Mouse (Mus musculus): ENCODE data around the gene H2-Aa. TPM values are rescaled to one million over a fixed set of nuclear protein-coding genes. Genes with fewer than 3 reads are reported as not detected.

The H2-Aa gene
- total RNA-seq, 2 experiments from 2014 or later: 0.66 to 1.2 TPM

- Histone ChIP-seq H3K4me3 (no peak overlapping the region), H3K27ac (no peak overlapping the region)
- DNase-seq (ENCODE audit: low spot score in 2 of 2): no peak
- no peak for TF ChIP-seq CTCF (conservative IDR thresholded peaks at IDR 0.05)
Measured at GRCm38 (mm10) chr17:34268262-34268661, 19.4 kb downstream of the H2-Aa start.

- TF ChIP-seq CTCF (conservative IDR thresholded peaks at IDR 0.05): no peak
- peak overlapping the region; percentile 49 for H3K4me3 ChIP-seq
- no peak for DNase-seq (ENCODE audit: low spot score in 2 of 2)
- no peak overlapping the region for H3K27ac ChIP-seq
Measured at GRCm38 (mm10) chr17:34264452-34265351, 22.9 kb downstream of the H2-Aa start.

GRCm38 (mm10) chr17:34263811-34264371, 23.7 kb downstream of the H2-Aa start:
- Histone ChIP-seq H3K4me3 (no peak overlapping the region), H3K27ac (no peak overlapping the region)
- peak; percentile 41 for TF ChIP-seq CTCF (conservative IDR thresholded peaks at IDR 0.05)
- no peak for DNase-seq (ENCODE audit: low spot score in 2 of 2)

- no peak for TF ChIP-seq CTCF (conservative IDR thresholded peaks at IDR 0.05)
- Histone ChIP-seq H3K27ac (no peak overlapping the region), H3K4me3 (peak overlapping the region; percentile 56)
- DNase-seq (ENCODE audit: low spot score in 2 of 2): peak; percentile 68 to 77
Measured at GRCm38 (mm10) chr17:34263068-34263467, 24.6 kb downstream of the H2-Aa start.

GRCm38 (mm10) chr17:34261502-34261901, 26.1 kb downstream of the H2-Aa start:
- DNase-seq (ENCODE audit: low spot score in 2 of 2): peak; percentile 67 to 69
- TF ChIP-seq CTCF (conservative IDR thresholded peaks at IDR 0.05): no peak
- Histone ChIP-seq H3K4me3 (no peak overlapping the region), H3K27ac (no peak overlapping the region)

GRCm38 (mm10) chr17:34260551-34260950, 27.1 kb downstream of the H2-Aa start:
- no peak for DNase-seq (ENCODE audit: low spot score in 2 of 2)
- H3K4me3 ChIP-seq: no peak overlapping the region
- H3K27ac ChIP-seq: no peak overlapping the region
- TF ChIP-seq CTCF (conservative IDR thresholded peaks at IDR 0.05): no peak

GRCm38 (mm10) chr17:34257594-34258375, 29.8 kb downstream of the H2-Aa start, which contains the start of gene H2-Ab1:
Gene H2-Ab1, plus strand, starts transcription at chr17:34257689.
- H3K27ac ChIP-seq: no peak within 1 kb of the TSS
- TF ChIP-seq CTCF (conservative IDR thresholded peaks at IDR 0.05): no peak
- peak; percentile 70 to 89 for DNase-seq (ENCODE audit: low spot score in 2 of 2)
- no peak within 1 kb of the TSS for H3K4me3 ChIP-seq

GRCm38 (mm10) chr17:34256501-34256900, 31.1 kb downstream of the H2-Aa start:
- DNase-seq (ENCODE audit: low spot score in 2 of 2): no peak
- Histone ChIP-seq H3K4me3 (no peak overlapping the region), H3K27ac (no peak overlapping the region)
- TF ChIP-seq CTCF (conservative IDR thresholded peaks at IDR 0.05): no peak

GRCm38 (mm10) chr17:34251666-34252065, 36.0 kb downstream of the H2-Aa start:
- no peak for DNase-seq (ENCODE audit: low spot score in 2 of 2)
- TF ChIP-seq CTCF (conservative IDR thresholded peaks at IDR 0.05): peak; percentile 44
- H3K27ac ChIP-seq: no peak overlapping the region
- no peak overlapping the region for H3K4me3 ChIP-seq

- peak; percentile 93 for TF ChIP-seq CTCF (conservative IDR thresholded peaks at IDR 0.05)
- Histone ChIP-seq H3K27ac (no peak overlapping the region), H3K4me3 (no peak overlapping the region)
- DNase-seq (ENCODE audit: low spot score in 2 of 2): peak in 1 of 2 experiments; percentile 48
Measured at GRCm38 (mm10) chr17:34249878-34250277, 37.7 kb downstream of the H2-Aa start.

- TF ChIP-seq CTCF (conservative IDR thresholded peaks at IDR 0.05): no peak
Measured at GRCm38 (mm10) chr17:34249361-34249760, 38.3 kb downstream of the H2-Aa start.

GRCm38 (mm10) chr17:34248764-34249163, 38.9 kb downstream of the H2-Aa start:
- DNase-seq (ENCODE audit: low spot score in 2 of 2): no peak
- H3K4me3 ChIP-seq: no peak overlapping the region
- no peak for TF ChIP-seq CTCF (conservative IDR thresholded peaks at IDR 0.05)

More at GRCm38 (mm10) chr17:34249361-34249760, 38.3 kb downstream of the H2-Aa start:
- H3K27ac ChIP-seq: no peak overlapping the region
- no peak for DNase-seq (ENCODE audit: low spot score in 2 of 2)
- H3K4me3 ChIP-seq: no peak overlapping the region

GRCm38 (mm10) chr17:34247047-34247446, 40.6 kb downstream of the H2-Aa start:
- TF ChIP-seq CTCF (conservative IDR thresholded peaks at IDR 0.05): peak; percentile 60
- Histone ChIP-seq H3K27ac (no peak overlapping the region), H3K4me3 (no peak overlapping the region)
- DNase-seq (ENCODE audit: low spot score in 2 of 2): no peak

More at GRCm38 (mm10) chr17:34248764-34249163, 38.9 kb downstream of the H2-Aa start:
- no peak overlapping the region for H3K27ac ChIP-seq
